Mouse (Mus musculus) intestine, postnatal 0 days (tissue): ENCODE measurements around the gene Gm5269. TPM values are rescaled to one million over a fixed set of nuclear protein-coding genes. Genes with fewer than 3 reads are reported as not detected.

Source experiments
- ATAC-seq: fragments of 200-750 bp; cut with Nextera tagmentation; 2 replicates; pipeline ENCODE4 v1.8.0; 2017; ENCODE audit warnings: mild to moderate bottlenecking, moderate TSS enrichment, moderate library complexity
- H3K27ac ChIP-seq: fragments of 300-500 bp; sonication (generic); 2 replicates; pipeline ENCODE4 v1.5.1; 2014; ENCODE audit warnings: mild to moderate bottlenecking, low read depth, low read length, moderate library complexity
- H3K27me3 ChIP-seq: fragments of 300-500 bp; sonication (generic); replicated peaks from 2 replicates; pipeline ENCODE4 v1.6.1; 2014; ENCODE audit warnings: low read length, mixed read lengths; ENCODE audit not compliant: control insufficient read depth, insufficient read depth
- H3K36me3 ChIP-seq: fragments of 300-500 bp; sonication (generic); 2 replicates; pipeline ENCODE4 v1.6.1; 2014; ENCODE audit warnings: mild to moderate bottlenecking, moderate library complexity; ENCODE audit not compliant: control insufficient read depth, insufficient read depth
- H3K4me1 ChIP-seq: fragments of 300-500 bp; sonication (generic); replicated peaks from 2 replicates; pipeline ENCODE4 v1.6.1; 2014; ENCODE audit warnings: antibody characterized with exemption, low read length, mixed read lengths; ENCODE audit not compliant: control insufficient read depth, insufficient read depth
- H3K4me2 ChIP-seq: fragments of 300-500 bp; sonication (generic); replicated peaks from 2 replicates; pipeline ENCODE4 v1.6.1; 2014; ENCODE audit warnings: low read depth, mild to moderate bottlenecking, moderate library complexity
- H3K4me3 ChIP-seq: fragments of 300-500 bp; sonication (generic); 2 replicates; pipeline ENCODE4 v1.5.1; 2014; ENCODE audit warnings: low read depth, low read length
- H3K9ac ChIP-seq: fragments of 300-500 bp; sonication (generic); 2 replicates; pipeline ENCODE4 v1.6.1; 2014; ENCODE audit warnings: mild to moderate bottlenecking, low read depth, low read length
- H3K9me3 ChIP-seq: fragments of 300-500 bp; sonication (generic); 2 replicates; pipeline ENCODE4 v1.6.1; 2016; ENCODE audit warnings: mixed run types; ENCODE audit not compliant: control insufficient read depth
- CTCF ChIP-seq: sonication (generic); IDR thresholded peaks from 2 replicates; pipeline ENCODE4 v1.5.1; 2016; ENCODE audit warnings: low read depth, mild to moderate bottlenecking, control low read depth, antibody characterized with exemption, moderate library complexity
- WGBS: fragments of 180-500 bp; shearing (Covaris S2); extraction: QIAGEN DNeasy Blood & Tissue Kit; methylation state at CpG from one replicate; pipeline ENCODE4 v1.1.7; 2014; 5-methylcytosine and 5-hydroxymethylcytosine counted together
- polyA plus RNA-seq: library from polyadenylated mRNA; unstranded; fragments of >200 nt; fragmentation: Nextera tagmentation; extraction: Ambion mirVana; gene quantifications from 2 replicates; pipeline ENCODE4 v1.2.1, GENCODE M21; 2015

The Gm5269 gene
- polyA plus RNA-seq, 1 experiment from 2014 or later, result not detected

- H3K4me3 ChIP-seq, result no peak overlapping the region
- no peak for ATAC-seq
- 83% methylated on average over 1 of the region's 1 CpGs for WGBS
- H3K36me3 ChIP-seq, result no peaks in the 10 kb centered on the region
- H3K4me1 ChIP-seq, result no peaks in the 10 kb centered on the region
- no peak for TF ChIP-seq CTCF
- H3K9me3 ChIP-seq, result 0 out of 2 replicates have a peak, but pooled peaks cover 3% of the 10 kb centered on the region
- no peak overlapping the region for H3K9ac ChIP-seq
- H3K27ac ChIP-seq, result no peak overlapping the region
- no peak overlapping the region for H3K4me2 ChIP-seq
- H3K27me3 ChIP-seq, result no peaks in the 10 kb centered on the region
Measured at GRCm38 (mm10) chr1:45845466-45845865, 44.6 kb downstream of the Gm5269 start.

Other genes starting within 250 kb of the Gm5269 start
- 24.3 and 25.3 TPM in 2 replicates for gene Wdr75, start 95.1 kb downstream of the Gm5269 start, polyA plus RNA-seq
- gene Slc40a1, start 36.2 kb upstream of the Gm5269 start, polyA plus RNA-seq, result 526 and 605 TPM in 2 replicates
- 0.46 and 0.65 TPM in 2 replicates for gene Dnah7b, start 176.0 kb upstream of the Gm5269 start, polyA plus RNA-seq